Mouse (Mus musculus) CD4-positive naive resting alpha-beta T cell, adult 76 days (primary cell): ENCODE data around the gene Tnrc6c. TPM values are rescaled to one million over a fixed set of nuclear protein-coding genes. Genes with fewer than 3 reads are reported as not detected.

Experiments
- total RNA-seq: library from RNA; stranded (reverse); gene quantifications from one replicate; pipeline ENCODE4 v1.2.4, GENCODE M21; 2023

The Tnrc6c gene
- total RNA-seq: 85.0 TPM

GRCm38 (mm10) chr11:117653491-117654351 lies at the start of gene Tnrc6c:
Gene Tnrc6c (plus strand): TSS chr11:117654289.

DNA sequence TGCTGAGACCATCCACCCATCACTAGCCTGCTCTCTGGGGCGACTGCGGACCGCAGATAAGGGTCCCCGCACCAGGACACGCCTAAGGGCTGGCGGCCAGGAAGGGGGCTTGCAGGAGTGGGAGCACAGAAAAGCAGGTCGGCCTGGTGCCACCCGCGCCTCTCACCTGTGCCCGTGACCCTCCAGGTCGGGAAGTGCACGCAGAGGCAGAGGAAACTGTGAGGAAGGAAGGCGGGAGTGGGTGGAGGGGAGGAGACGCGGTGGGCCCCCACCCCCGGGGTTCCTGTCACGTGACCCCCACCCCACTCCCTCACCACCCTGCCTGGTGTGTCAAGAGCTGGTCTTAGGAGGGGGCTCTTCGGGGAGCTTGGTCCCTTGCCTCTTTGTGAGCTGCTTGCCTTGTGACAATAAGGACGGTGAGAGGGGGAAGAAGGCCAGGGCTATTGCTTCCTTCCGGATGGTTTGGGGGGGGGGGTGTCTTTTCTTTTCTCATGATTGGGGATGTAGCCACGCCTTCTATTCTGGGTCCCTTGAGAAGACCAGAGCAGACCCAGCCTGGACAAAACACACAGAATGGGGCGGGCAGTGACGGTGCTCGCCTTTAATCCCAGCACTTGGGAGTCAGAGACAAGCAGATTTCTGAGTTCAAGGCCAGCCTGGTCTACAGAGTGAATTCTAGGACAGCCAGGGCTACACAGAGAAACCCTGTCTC lies 128.1 kb downstream of the Tnrc6c start, which contains the start of the genes Tmc8 and Tmc6:
Tmc8 (plus strand) TSS at position 84 of the 712 bp plus-strand sequence.
Tmc6 (minus strand) TSS at position 206 of the 712 bp plus-strand sequence.

DNA sequence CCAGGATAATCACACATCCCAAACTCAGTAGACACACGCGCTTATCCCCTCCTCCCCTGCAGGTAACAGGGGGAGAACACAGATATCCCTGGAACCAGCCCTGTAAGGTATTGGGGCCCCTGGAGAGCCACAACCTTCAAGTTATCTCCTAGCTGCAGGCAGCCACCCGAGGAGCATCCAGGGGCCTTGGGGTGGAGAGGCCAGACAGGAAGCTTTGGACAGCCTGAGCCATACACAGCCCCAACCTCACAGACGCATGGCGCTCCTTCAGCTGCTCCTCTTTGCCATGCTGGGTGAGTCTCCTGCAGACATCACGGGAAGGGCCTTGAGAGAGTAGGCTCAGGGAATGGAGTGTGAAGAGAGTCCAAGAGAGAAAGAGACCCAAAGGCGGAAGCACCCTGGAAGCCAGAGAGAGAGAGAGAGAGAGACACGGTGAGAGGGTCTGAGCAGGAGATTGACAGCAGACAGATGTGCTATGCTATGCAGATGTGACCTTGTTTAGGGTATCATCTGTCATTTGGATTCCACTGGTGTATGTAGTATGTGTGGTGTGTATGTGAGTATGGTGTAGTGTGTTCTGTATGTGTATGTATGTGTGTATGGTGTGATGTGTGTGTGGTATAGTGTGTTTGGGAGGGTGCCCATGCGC lies 143.5 kb downstream of the Tnrc6c start, which contains the start of gene 6030468B19Rik:
6030468B19Rik (plus strand) TSS at position 150 of the 649 bp plus-strand sequence.

DNA sequence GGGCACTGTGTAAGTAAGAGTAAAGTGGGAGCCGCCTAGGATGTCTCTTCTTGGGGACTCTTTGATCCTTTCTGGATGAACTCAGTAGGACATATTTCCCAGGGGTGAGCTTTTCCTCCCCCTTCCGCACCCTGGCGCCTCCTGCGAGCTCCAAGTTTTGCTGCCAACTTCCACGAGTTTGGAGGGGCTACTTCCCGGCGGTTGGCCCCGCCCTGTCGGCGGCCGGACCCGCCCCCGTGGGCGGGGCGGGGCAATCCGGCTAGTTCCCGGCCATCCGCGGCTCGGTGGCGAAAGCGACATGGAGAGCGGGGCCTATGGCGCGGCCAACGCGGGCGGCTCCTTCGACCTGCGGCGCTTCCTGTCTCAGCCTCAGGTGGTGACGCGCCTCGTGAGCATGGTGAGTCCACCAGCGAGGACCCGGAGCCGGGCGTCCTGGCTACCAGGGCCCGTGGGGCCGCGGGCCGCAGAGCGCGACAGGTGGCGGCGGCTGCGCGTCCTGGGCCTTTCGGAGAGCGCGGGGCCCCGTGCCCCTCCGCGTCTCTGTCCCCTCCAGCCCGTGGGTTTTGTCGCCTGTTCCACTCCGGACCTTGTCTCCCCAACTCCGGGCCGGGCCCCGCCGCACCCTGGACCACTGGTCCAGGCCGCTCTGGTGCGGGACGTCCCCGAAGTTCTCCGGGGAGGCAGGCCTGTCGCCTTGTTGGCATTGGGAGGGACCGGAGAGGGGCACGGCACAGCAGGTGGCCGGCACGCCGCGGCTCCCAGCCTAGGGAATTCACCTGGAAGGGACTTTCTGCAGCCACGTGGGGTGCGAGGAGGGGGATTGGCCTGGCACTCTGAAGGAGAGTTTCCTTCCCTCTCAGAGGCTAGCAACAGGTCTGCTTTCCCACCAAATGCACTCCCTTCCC lies 155.6 kb downstream of the Tnrc6c start, which contains the start of the genes Gm20708 and Syngr2:
Gm20708 (plus strand) TSS at position 262 of the 905 bp plus-strand sequence.
Syngr2 (plus strand) TSS at position 262 of the 905 bp plus-strand sequence.

Other genes with a start within 250 kb of the Tnrc6c start
- gene Gm11733, start 169.9 kb upstream of the Tnrc6c start, total RNA-seq: not detected
- 81.6 TPM for gene Tmc8, start 127.8 kb downstream of the Tnrc6c start, total RNA-seq
- 226 TPM for gene Tmc6, start 127.9 kb downstream of the Tnrc6c start, total RNA-seq
- gene 6030468B19Rik, start 143.4 kb downstream of the Tnrc6c start, total RNA-seq: not detected
- 3.6 TPM for gene Gm20708, start 155.4 kb downstream of the Tnrc6c start, total RNA-seq
- gene Syngr2, start 155.4 kb downstream of the Tnrc6c start, total RNA-seq: 57.1 TPM
- gene Afmid, start 171.6 kb downstream of the Tnrc6c start, total RNA-seq: 14.5 TPM
- gene Tk1, start 171.8 kb downstream of the Tnrc6c start, total RNA-seq: 4.1 TPM
- 0.79 TPM for gene Birc5, start 195.0 kb downstream of the Tnrc6c start, total RNA-seq
- gene Tmem235, start 206.5 kb downstream of the Tnrc6c start, total RNA-seq: not detected
- 9.3 TPM for gene Tha1, start 219.2 kb downstream of the Tnrc6c start, total RNA-seq